Mouse (Mus musculus) C2C12 (cell line): ENCODE measurements around the gene Lsmem1. TPM values are rescaled to one million over a fixed set of nuclear protein-coding genes. Genes with fewer than 3 reads are reported as not detected.

Experiments
- H3K27me3 ChIP-seq: one replicate; pipeline ENCODE4 v1.6.1; 2011; ENCODE audit not compliant: control insufficient read depth, insufficient read depth, insufficient read length
- H3K36me3 ChIP-seq: one replicate; pipeline ENCODE4 v1.6.1; 2011; ENCODE audit not compliant: control insufficient read depth, insufficient read depth
- H3K4me3 ChIP-seq: one replicate; pipeline ENCODE4 v1.5.1; 2011; ENCODE audit warnings: mild to moderate bottlenecking, control low read depth; ENCODE audit not compliant: poor library complexity, insufficient read depth, severe bottlenecking
- H3K79me2 ChIP-seq: one replicate; pipeline ENCODE4 v1.6.1; 2011; ENCODE audit not compliant: control insufficient read depth, insufficient read depth
- H3K79me3 ChIP-seq: one replicate; pipeline ENCODE4 v1.6.1; 2011; ENCODE audit warnings: low read depth, control low read depth
- H3ac ChIP-seq: one replicate; pipeline ENCODE3; 2011; ENCODE audit warnings: low read depth; ENCODE audit not compliant: control insufficient read depth, insufficient read length
- CEBPB ChIP-seq: IDR thresholded peaks from one replicate; pipeline ENCODE4 v1.6.1; 2011; ENCODE audit warnings: low read depth, mild to moderate bottlenecking, control low read depth, moderate library complexity
- CTCF ChIP-seq: IDR thresholded peaks from one replicate; pipeline ENCODE4 v1.5.1; 2011; ENCODE audit not compliant: control insufficient read depth, insufficient read depth, insufficient read length
- FOSL1 ChIP-seq: IDR thresholded peaks from one replicate; pipeline ENCODE4 v1.8.0; 2011; ENCODE audit warnings: mild to moderate bottlenecking, low read length; ENCODE audit not compliant: poor library complexity, insufficient read depth, severe bottlenecking
- MAX ChIP-seq: IDR thresholded peaks from one replicate; pipeline ENCODE4 v1.6.1; 2011; ENCODE audit warnings: mild to moderate bottlenecking, control low read depth
- MYOD1 ChIP-seq: IDR thresholded peaks from one replicate; pipeline ENCODE4 v1.6.1; 2011; ENCODE audit warnings: low read depth; ENCODE audit not compliant: control insufficient read depth, insufficient read length
- MYOG ChIP-seq: IDR thresholded peaks from one replicate; pipeline ENCODE4 v1.6.1; 2011; ENCODE audit not compliant: control insufficient read depth, insufficient read length; ENCODE audit errors: extremely low read depth
- USF1 ChIP-seq: IDR thresholded peaks from one replicate; pipeline ENCODE4 v1.6.1; 2011; ENCODE audit warnings: low read depth, mild to moderate bottlenecking, control low read depth, moderate library complexity
- polyA plus RNA-seq: library from polyadenylated mRNA; unstranded; fragments of >200 nt; fragmentation: generic; extraction: Trizol; gene quantifications from one replicate; pipeline ENCODE4 v1.2.1, GENCODE M21; 2012; ENCODE audit warnings: missing spikeins

Lsmem1 gene
- polyA plus RNA-seq, 1 experiment, result 0.01 TPM

DNA sequence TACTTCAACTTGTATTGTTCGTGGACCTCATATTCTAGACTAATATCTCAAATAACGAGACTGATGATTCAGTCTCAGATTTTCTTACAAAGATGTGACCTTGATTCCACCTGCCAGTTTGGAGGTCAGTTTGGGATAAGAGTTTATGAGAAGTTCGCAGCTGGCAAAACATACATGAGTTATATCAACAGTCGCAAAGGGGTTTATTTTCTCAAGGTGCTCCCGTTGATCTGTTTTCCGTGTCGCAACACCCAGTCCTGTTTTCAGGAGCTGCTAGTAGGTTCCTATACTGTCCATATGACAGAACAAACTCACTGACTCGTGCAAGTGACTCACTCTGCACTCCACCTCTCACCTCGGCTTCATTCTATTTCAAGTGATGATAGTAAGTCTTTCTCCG lies 24.4 kb upstream of the Lsmem1 start:
- Histone ChIP-seq H3K4me3 (no peak overlapping the region), H3K27me3 (no peaks in the 10 kb centered on the region), H3ac (no peak overlapping the region), H3K79me2 (peaks cover 42% of the 10 kb centered on the region), H3K79me3 (peaks cover 38% of the 10 kb centered on the region), H3K36me3 (peaks cover 23% of the 10 kb centered on the region)
- peak; percentile 28 for TF ChIP-seq MYOD1
- TF ChIP-seq USF1, result no peak
- peak; percentile 66 for TF ChIP-seq CEBPB
- no peak for TF ChIP-seq MAX

DNA sequence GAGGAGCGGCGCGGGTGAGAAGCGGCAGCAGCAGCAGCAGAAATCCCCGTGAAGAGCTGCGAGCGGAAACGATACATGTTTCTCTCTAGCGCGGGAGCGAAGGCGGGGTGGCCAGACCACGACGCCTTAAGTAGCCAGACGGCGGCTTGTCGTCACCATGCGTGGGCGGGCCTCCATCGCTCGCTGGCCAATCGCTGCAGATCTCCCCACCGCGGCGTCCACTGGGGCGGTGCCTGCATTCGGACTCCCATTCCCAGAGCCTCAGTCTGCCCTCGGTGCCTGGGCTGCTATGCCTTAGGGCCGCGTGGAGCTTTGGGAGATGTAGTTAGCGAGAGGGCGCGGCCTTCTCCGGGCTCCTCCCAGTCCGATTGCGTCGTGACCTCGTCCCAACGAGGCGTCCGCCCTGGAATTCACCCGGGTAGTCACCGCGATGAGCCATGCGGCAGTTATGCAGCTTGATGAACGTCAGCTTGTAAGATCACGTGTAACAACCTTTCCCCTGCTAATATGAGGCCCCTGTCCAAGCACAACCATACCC lies 23.9 kb upstream of the Lsmem1 start:
- H3K79me2 ChIP-seq, result peaks cover 48% of the 10 kb centered on the region
- H3K36me3 ChIP-seq, result peaks cover 28% of the 10 kb centered on the region
- peak overlapping the region; percentile 85 for H3ac ChIP-seq
- peaks cover 43% of the 10 kb centered on the region for H3K79me3 ChIP-seq
- peak overlapping the region; percentile 98 for H3K4me3 ChIP-seq
- TF ChIP-seq USF1, result peak; percentile 80
- TF ChIP-seq CTCF, result no peak
- TF ChIP-seq FOSL1, result peak; percentile 51
- peak; percentile 35 for TF ChIP-seq MAX
- TF ChIP-seq MYOG, result no peak
- no peak for TF ChIP-seq MYOD1
- H3K27me3 ChIP-seq, result no peaks in the 10 kb centered on the region

DNA sequence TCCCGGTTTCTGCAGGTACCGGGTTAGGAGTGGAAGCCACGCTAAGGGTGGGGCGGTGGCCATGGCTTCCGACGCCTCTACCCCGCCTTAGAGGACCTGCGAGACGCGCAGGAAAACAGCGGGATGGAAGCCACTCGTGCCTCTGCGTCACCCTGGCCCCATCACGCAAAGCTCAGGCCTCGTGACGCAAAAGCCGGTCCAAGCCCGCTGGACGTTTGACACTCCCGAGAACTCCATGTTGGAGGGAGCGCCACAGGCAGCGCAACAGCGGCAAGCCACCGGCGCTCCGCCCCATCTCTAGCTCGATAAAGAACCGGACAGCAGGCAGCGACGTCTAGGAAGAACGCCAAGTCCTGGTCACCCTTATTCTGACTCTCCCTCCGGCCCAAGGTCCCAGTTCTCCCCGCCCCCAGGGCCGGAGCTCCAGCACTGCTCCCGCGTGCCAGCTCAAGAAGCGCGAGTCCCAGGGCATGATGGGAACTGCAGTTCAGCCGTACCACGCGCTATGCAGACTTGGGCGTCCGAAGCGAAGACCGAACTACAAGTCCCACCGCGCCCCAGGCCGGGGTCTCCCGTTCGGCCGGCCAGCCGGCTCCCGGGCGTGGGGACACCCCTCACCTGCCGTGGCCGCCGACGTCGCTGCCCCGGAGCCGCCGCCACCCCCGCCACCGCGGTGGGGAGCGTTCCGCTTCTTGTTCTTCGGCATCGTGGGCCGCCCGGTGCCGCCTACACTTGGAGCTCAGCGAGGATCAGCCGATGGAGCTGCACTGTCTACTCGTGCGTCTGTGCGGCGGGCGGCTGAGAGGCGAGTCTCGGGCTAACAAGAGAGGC lies 23.2 kb upstream of the Lsmem1 start:
- TF ChIP-seq MAX (peak; percentile 30), CEBPB (no peak)
- H3K79me2 ChIP-seq, result peaks cover 55% of the 10 kb centered on the region
- H3K4me3 ChIP-seq, result peak overlapping the region; percentile 98
- peaks cover 33% of the 10 kb centered on the region for H3K36me3 ChIP-seq
- peaks cover 50% of the 10 kb centered on the region for H3K79me3 ChIP-seq
- H3ac ChIP-seq, result peak overlapping the region; percentile 85
- no peaks in the 10 kb centered on the region for H3K27me3 ChIP-seq

GRCm38 (mm10) chr12:40221611-40222010 lies 22.3 kb upstream of the Lsmem1 start:
- no peaks in the 10 kb centered on the region for H3K27me3 ChIP-seq
- H3K4me3 ChIP-seq, result peak overlapping the region; percentile 98
- peaks cover 58% of the 10 kb centered on the region for H3K79me3 ChIP-seq

GRCm38 (mm10) chr12:40220896-40221295 lies 21.6 kb upstream of the Lsmem1 start:
- no peaks in the 10 kb centered on the region for H3K27me3 ChIP-seq
- H3K36me3 ChIP-seq, result peaks cover 48% of the 10 kb centered on the region
- no peak for TF ChIP-seq MYOD1
- TF ChIP-seq CEBPB, result no peak
- no peak for TF ChIP-seq MAX
- no peak for TF ChIP-seq MYOG
- TF ChIP-seq FOSL1, result no peak
- H3K79me2 ChIP-seq, result peaks cover 70% of the 10 kb centered on the region
- H3K4me3 ChIP-seq, result peak overlapping the region; percentile 98
- peaks cover 65% of the 10 kb centered on the region for H3K79me3 ChIP-seq
- H3ac ChIP-seq, result no peak overlapping the region

More at GRCm38 (mm10) chr12:40221611-40222010, 22.3 kb upstream of the Lsmem1 start:
- TF ChIP-seq CEBPB (no peak), CTCF (no peak), MYOD1 (no peak), FOSL1 (no peak), USF1 (no peak), MAX (no peak), MYOG (no peak)
- Histone ChIP-seq H3K36me3 (peaks cover 41% of the 10 kb centered on the region), H3ac (peak overlapping the region; percentile 22), H3K79me2 (peaks cover 63% of the 10 kb centered on the region)

DNA sequence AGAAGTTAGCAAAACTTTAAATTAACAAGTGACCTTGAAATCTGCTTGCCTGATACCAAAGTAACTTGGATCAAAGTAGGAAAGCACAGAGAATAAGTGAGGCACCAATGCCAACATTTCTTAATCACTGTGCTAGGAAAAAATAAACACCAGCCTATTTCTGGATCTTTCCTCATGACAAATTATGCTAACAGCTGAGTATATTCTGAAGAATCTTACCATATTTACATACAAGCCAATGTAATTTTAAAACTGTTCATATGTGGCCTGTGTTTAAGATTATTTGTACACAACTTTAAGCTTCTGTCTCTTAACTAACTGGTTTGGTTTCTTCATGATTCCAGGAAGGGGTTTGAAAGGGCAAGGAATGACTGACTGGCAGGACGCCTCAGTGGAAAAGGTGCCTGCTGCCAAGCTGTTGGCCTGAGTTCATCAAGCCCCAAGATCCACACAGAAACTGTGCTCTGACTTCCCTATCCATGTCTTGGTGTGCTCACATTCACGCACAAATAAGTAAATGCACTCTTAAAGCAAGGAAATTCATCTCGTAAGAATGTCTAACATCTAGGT lies 20.8 kb upstream of the Lsmem1 start:
- Histone ChIP-seq H3K79me2 (peaks cover 78% of the 10 kb centered on the region), H3K36me3 (peaks cover 56% of the 10 kb centered on the region), H3K79me3 (peaks cover 74% of the 10 kb centered on the region), H3ac (peak overlapping the region; percentile 38), H3K27me3 (no peaks in the 10 kb centered on the region), H3K4me3 (peak overlapping the region; percentile 98)
- TF ChIP-seq MYOD1, result no peak
- no peak for TF ChIP-seq CTCF
- no peak for TF ChIP-seq USF1
- TF ChIP-seq FOSL1, result no peak
- no peak for TF ChIP-seq CEBPB
- no peak for TF ChIP-seq MYOG
- TF ChIP-seq MAX, result no peak
